Mouse (Mus musculus) lung, postnatal 0 days (tissue): ENCODE measurements around the gene Tcf15.

Source experiments
- CTCF ChIP-seq: IDR thresholded peaks from 2 replicates; pipeline ENCODE4 v1.5.1; 2016; ENCODE audit warnings: antibody characterized with exemption, mild to moderate bottlenecking
- EP300 ChIP-seq: IDR thresholded peaks from 2 replicates; pipeline ENCODE4 v1.6.1; 2016; ENCODE audit warnings: antibody characterized with exemption, mild to moderate bottlenecking, control low read depth

DNA sequence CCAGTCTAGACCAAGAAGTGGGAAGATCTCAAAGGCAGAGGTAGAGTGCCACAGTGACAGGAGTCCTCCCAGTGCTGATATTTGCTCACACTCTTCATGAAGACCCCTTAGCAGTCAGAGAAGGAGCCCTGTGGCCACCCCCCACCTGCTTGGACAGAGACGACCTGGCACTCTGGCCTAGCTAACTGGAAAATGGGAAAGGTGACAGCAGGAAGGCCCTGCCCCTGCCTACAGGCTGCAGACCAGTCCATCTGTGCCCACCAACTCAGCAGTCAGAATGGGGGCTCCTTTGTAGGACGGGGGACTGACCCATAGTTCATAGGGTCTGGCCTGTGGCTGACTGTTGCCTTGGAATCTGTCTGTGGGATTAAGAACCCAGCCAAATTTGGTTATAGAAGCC, 2.4 kb downstream of the Tcf15 start:
- TF ChIP-seq CTCF (no peak), EP300 (no peak)
